Mouse (Mus musculus): Measurements from ENCODE around the gene Tulp1. TPM values are rescaled to one million over a fixed set of nuclear protein-coding genes. Genes with fewer than 3 reads are reported as not detected.

The Tulp1 gene
- polyA plus RNA-seq, 1 experiment from 2014 or later = 2.1 TPM

Other genes starting within 250 kb of the Tulp1 start
- 5.1 and 5.7 TPM in 2 replicates for gene Scube3, start 223.1 kb downstream of the Tulp1 start, polyA plus RNA-seq (2015; fragmentation: Nextera tagmentation; extraction: Ambion mirVana)
- gene Zfp523, start 188.1 kb downstream of the Tulp1 start, polyA plus RNA-seq (2015; fragmentation: Nextera tagmentation; extraction: Ambion mirVana) = 40.2 and 41.6 TPM in 2 replicates
- gene Def6, start 157.4 kb downstream of the Tulp1 start, polyA plus RNA-seq (2015; fragmentation: Nextera tagmentation; extraction: Ambion mirVana) = 5.8 and 6.6 TPM in 2 replicates
- gene Ppard, start 132.5 kb downstream of the Tulp1 start, polyA plus RNA-seq (2015; fragmentation: Nextera tagmentation; extraction: Ambion mirVana) = 1.5 and 2.1 TPM in 2 replicates
- 21.9 and 24.2 TPM in 2 replicates for gene Fance, start 51.7 kb downstream of the Tulp1 start, polyA plus RNA-seq (2015; fragmentation: Nextera tagmentation; extraction: Ambion mirVana)
- 336 and 366 TPM in 2 replicates for gene Rpl10a, start 36.8 kb downstream of the Tulp1 start, polyA plus RNA-seq (2015; fragmentation: Nextera tagmentation; extraction: Ambion mirVana)
- gene Tead3, start 14.4 kb downstream of the Tulp1 start, polyA plus RNA-seq (2015; fragmentation: Nextera tagmentation; extraction: Ambion mirVana) = 1.8 and 2.0 TPM in 2 replicates
- gene Fkbp5, start 152.3 kb upstream of the Tulp1 start, polyA plus RNA-seq (2015; fragmentation: Nextera tagmentation; extraction: Ambion mirVana) = 24.8 and 27.2 TPM in 2 replicates
- not detected in 2 replicates for gene Armc12, start 165.6 kb upstream of the Tulp1 start, polyA plus RNA-seq (2015; fragmentation: Nextera tagmentation; extraction: Ambion mirVana)
- gene Clpsl2, start 184.2 kb upstream of the Tulp1 start, polyA plus RNA-seq (2015; fragmentation: Nextera tagmentation; extraction: Ambion mirVana) = not detected in 2 replicates
- gene Clps, start 195.5 kb upstream of the Tulp1 start, polyA plus RNA-seq (2015; fragmentation: Nextera tagmentation; extraction: Ambion mirVana) = 0.58 TPM in 1 of 2 replicates, not detected in the other
- 6.4 and 7.2 TPM in 2 replicates for gene Lhfpl5, start 210.4 kb upstream of the Tulp1 start, polyA plus RNA-seq (2015; fragmentation: Nextera tagmentation; extraction: Ambion mirVana)